Mouse (Mus musculus) limb, embryonic 15.5 days (tissue): ENCODE results near the gene Odf3l1. TPM values are rescaled to one million over a fixed set of nuclear protein-coding genes. Genes with fewer than 3 reads are reported as not detected.

Experiments
- ATAC-seq: fragments of 200-750 bp; cut with Nextera tagmentation; 2 replicates; pipeline ENCODE4 v1.8.0; 2017; ENCODE audit warnings: low read depth, moderate TSS enrichment; ENCODE audit not compliant: insufficient number of reproducible peaks, low FRiP score, low TSS enrichment
- H3K27ac ChIP-seq: fragments of 300-500 bp; sonication (generic); 2 replicates; pipeline ENCODE4 v1.5.1; 2015; ENCODE audit warnings: moderate library complexity, mild to moderate bottlenecking, inconsistent platforms
- H3K27me3 ChIP-seq: fragments of 300-500 bp; sonication (generic); 2 replicates; pipeline ENCODE4 v1.6.1; 2015; ENCODE audit warnings: inconsistent platforms
- H3K36me3 ChIP-seq: fragments of 300-500 bp; sonication (generic); 2 replicates; pipeline ENCODE4 v1.6.1; 2015; ENCODE audit warnings: inconsistent platforms
- H3K4me1 ChIP-seq: fragments of 300-500 bp; sonication (generic); 2 replicates; pipeline ENCODE4 v1.6.1; 2015; ENCODE audit warnings: inconsistent platforms
- H3K4me2 ChIP-seq: fragments of 300-500 bp; sonication (generic); 2 replicates; pipeline ENCODE4 v1.6.1; 2015; ENCODE audit warnings: mild to moderate bottlenecking, inconsistent platforms
- H3K4me3 ChIP-seq: fragments of 300-500 bp; sonication (generic); 2 replicates; pipeline ENCODE4 v1.5.1; 2015; ENCODE audit warnings: mild to moderate bottlenecking, inconsistent platforms
- H3K9ac ChIP-seq: fragments of 300-500 bp; sonication (generic); 2 replicates; pipeline ENCODE4 v1.6.1; 2015; ENCODE audit warnings: inconsistent platforms
- H3K9me3 ChIP-seq: fragments of 300-500 bp; sonication (generic); 2 replicates; pipeline ENCODE4 v1.6.1; 2016; ENCODE audit warnings: inconsistent platforms
- WGBS: fragments of 180-500 bp; shearing (Covaris S2); methylation state at CpG from one replicate; pipeline ENCODE4 v1.1.7; 2015; 5-methylcytosine and 5-hydroxymethylcytosine counted together
- polyA plus RNA-seq: library from polyadenylated mRNA; unstranded; fragments of >200 nt; fragmentation: Nextera tagmentation; extraction: Ambion mirVana; gene quantifications from 2 replicates; pipeline ENCODE4 v1.2.1, GENCODE M21; 2015

The Odf3l1 gene
- polyA plus RNA-seq, 1 experiment from 2014 or later = 1.00 TPM

DNA sequence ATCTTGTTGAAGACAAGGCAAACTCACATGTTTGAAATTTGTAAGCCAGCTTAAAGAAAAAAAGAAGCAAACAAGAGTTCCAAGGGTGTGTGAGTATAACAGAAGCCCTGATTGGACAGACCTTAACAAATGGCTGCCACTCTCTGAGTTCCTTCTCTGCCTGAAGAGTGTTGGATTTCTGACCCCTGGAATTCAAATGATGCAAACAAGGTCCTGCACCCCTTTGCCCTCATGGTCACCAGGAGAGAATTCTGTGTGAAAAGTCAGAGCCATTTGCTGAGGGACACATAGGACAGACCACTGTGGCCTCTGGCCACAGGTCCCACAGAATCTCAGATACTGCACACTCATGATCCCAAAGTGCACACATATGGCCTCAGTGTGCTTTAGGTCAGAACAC, 22.6 kb downstream of the Odf3l1 start:
- peaks cover 4% of the 10 kb centered on the region; the same call in 1 of the 2 replicates for H3K27me3 ChIP-seq
- H3K4me1 ChIP-seq = peaks cover 25% of the 10 kb centered on the region
- no peak overlapping the region for H3K4me3 ChIP-seq
- 0 out of 2 replicates have a peak overlapping the region, but pooled peaks have one; percentile 22 for H3K27ac ChIP-seq
- H3K9ac ChIP-seq = no peak overlapping the region
- no peaks in the 10 kb centered on the region for H3K36me3 ChIP-seq
- H3K9me3 ChIP-seq = no peaks in the 10 kb centered on the region
- ATAC-seq = no peak
- no peak overlapping the region for H3K4me2 ChIP-seq

DNA sequence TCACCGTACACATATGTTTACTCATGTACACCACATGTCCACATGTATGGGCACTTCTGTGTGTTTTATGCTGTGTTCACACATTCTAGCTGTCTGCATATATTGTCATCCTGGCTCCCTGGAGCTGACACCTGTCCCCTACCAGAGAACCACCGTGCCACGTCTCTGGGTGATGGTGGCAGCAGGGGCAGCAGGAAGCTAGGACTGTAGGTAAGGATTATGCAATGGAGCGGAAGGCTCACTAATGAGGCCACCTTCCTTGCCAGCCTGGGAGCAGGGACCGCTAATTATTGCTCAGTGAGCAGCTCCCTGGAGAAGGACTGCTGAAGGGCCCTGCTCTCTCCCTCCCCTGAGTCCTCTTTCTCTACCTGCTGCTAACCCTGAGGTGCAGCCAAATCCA, 23.8 kb downstream of the Odf3l1 start:
- H3K4me3 ChIP-seq = no peak overlapping the region
- peaks cover 25% of the 10 kb centered on the region for H3K4me1 ChIP-seq
- H3K9me3 ChIP-seq = no peaks in the 10 kb centered on the region
- no peak overlapping the region for H3K27ac ChIP-seq
- H3K27me3 ChIP-seq = peaks cover 4% of the 10 kb centered on the region; the same call in 1 of the 2 replicates
- no peak overlapping the region for H3K4me2 ChIP-seq
- no peak overlapping the region for H3K9ac ChIP-seq
- WGBS = 55% methylated on average over 5 of the region's 5 CpGs
- no peak for ATAC-seq
- H3K36me3 ChIP-seq = no peaks in the 10 kb centered on the region

- H3K4me1 ChIP-seq = peaks cover 12% of the 10 kb centered on the region; the same call in 1 of the 2 replicates
- 0 out of 2 replicates have a peak, but pooled peaks cover 6% of the 10 kb centered on the region for H3K27me3 ChIP-seq
- H3K4me2 ChIP-seq = no peak overlapping the region
- no peak for ATAC-seq
- no peaks in the 10 kb centered on the region for H3K9me3 ChIP-seq
- no peak overlapping the region for H3K4me3 ChIP-seq
- no peak overlapping the region for H3K27ac ChIP-seq
- WGBS = 64% methylated on average over 5 of the region's 5 CpGs
- no peak overlapping the region for H3K9ac ChIP-seq
- H3K36me3 ChIP-seq = no peaks in the 10 kb centered on the region
These were observed 29.3 kb downstream of the Odf3l1 start for GRCm38 (mm10) chr9:56835152-56835551.

GRCm38 (mm10) chr9:56832900-56833299, 31.6 kb downstream of the Odf3l1 start:
- Histone ChIP-seq H3K4me2 (no peak overlapping the region), H3K36me3 (no peaks in the 10 kb centered on the region), H3K27me3 (0 out of 2 replicates have a peak, but pooled peaks cover 6% of the 10 kb centered on the region), H3K4me1 (peaks cover 15% of the 10 kb centered on the region; the same call in 1 of the 2 replicates), H3K27ac (no peak overlapping the region), H3K9ac (no peak overlapping the region), H3K9me3 (no peaks in the 10 kb centered on the region), H3K4me3 (no peak overlapping the region)
- peak; percentile 50; the same call in 1 of the 2 replicates for ATAC-seq
- WGBS = 21% methylated on average over 6 of the region's 6 CpGs

- H3K9ac ChIP-seq = no peak overlapping the region
- no peak overlapping the region for H3K4me2 ChIP-seq
- 84% methylated on average over 3 of the region's 3 CpGs for WGBS
- no peak for ATAC-seq
- no peak overlapping the region for H3K4me3 ChIP-seq
- peaks cover 6% of the 10 kb centered on the region; the same call in 1 of the 2 replicates for H3K27me3 ChIP-seq
- no peaks in the 10 kb centered on the region for H3K9me3 ChIP-seq
- H3K4me1 ChIP-seq = peaks cover 15% of the 10 kb centered on the region; the same call in 1 of the 2 replicates
- H3K36me3 ChIP-seq = no peaks in the 10 kb centered on the region
- H3K27ac ChIP-seq = no peak overlapping the region
These were observed 32.6 kb downstream of the Odf3l1 start for GRCm38 (mm10) chr9:56831904-56832303.

DNA sequence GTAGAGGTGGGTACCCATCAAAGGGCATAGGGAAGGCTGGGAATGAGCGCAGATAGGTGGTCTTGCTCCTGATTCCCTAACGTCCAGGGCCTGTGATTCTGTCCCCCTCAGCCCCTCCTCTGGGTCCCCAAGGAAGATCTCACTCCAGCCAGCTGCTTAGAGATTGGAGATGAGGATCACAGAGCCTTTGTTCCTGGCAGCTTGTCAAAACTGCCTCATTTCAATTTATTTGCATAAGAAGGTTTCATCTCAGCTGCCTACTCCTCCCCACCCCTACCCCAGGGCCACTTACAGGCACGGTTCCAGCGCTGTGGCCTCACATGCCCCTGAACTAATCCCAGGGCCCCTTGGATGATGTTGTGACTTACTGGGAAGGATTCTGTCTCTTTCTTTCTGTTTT, 34.3 kb downstream of the Odf3l1 start:
- H3K9ac ChIP-seq = no peak overlapping the region
- 39% methylated on average over 4 of the region's 4 CpGs for WGBS

DNA sequence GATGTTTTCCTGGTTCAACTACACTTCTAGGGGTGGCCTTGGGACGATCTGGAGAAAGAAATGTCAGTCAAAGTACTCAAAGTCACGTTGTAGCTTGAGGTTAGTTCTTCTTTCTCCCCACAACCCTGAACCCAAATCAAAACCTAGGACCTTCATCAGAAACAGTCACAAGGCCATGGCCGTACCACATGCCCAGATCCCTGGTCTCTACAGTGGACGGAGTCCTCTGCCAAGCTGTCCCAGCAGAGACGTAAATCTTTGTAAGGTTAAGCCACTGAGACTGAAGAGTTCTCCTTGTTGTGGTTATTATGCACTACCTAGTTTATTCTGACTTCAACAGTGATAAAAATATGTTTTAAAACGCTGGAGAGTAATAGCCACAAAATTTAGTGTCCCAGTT, 35.6 kb downstream of the Odf3l1 start:
- H3K4me2 ChIP-seq = no peak overlapping the region
- H3K4me1 ChIP-seq = peaks cover 29% of the 10 kb centered on the region
- H3K27ac ChIP-seq = no peak overlapping the region
- H3K9ac ChIP-seq = no peak overlapping the region
- H3K4me3 ChIP-seq = no peak overlapping the region
- H3K36me3 ChIP-seq = no peaks in the 10 kb centered on the region
- H3K9me3 ChIP-seq = no peaks in the 10 kb centered on the region
- H3K27me3 ChIP-seq = peaks cover 19% of the 10 kb centered on the region; the same call in 1 of the 2 replicates
- WGBS = 73% methylated on average over 6 of the region's 6 CpGs
- no peak for ATAC-seq

More for the DNA sequence above, 34.3 kb downstream of the Odf3l1 start:
- Histone ChIP-seq H3K36me3 (no peaks in the 10 kb centered on the region), H3K4me3 (no peak overlapping the region), H3K4me1 (peaks cover 24% of the 10 kb centered on the region), H3K4me2 (no peak overlapping the region), H3K27me3 (peaks cover 19% of the 10 kb centered on the region; the same call in 1 of the 2 replicates), H3K27ac (no peak overlapping the region), H3K9me3 (no peaks in the 10 kb centered on the region)
- ATAC-seq = no peak

DNA sequence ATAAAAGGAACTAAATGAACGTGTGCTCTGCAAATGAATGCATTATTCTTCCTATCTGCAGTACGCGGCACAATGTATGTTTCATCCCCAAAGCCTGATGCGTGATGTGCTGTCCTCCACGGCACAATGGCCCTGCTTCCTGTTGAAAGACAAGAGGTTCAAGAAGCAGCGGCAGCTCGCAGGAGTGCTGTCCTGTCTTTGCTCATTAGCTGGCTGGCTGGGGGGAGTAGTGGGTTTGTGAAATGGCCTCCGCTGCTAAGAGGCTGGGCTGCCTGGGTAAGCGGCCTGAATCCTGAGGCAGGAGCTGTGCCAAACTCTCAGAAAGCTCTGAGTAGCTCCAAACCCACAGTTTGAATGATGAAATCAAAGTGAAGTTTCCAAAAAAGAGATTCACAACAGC, 36.3 kb downstream of the Odf3l1 start:
- WGBS = 41% methylated on average over 9 of the region's 9 CpGs
- Histone ChIP-seq H3K27ac (no peak overlapping the region), H3K27me3 (peaks cover 16% of the 10 kb centered on the region; the same call in 1 of the 2 replicates), H3K4me3 (no peak overlapping the region), H3K4me2 (no peak overlapping the region), H3K9ac (no peak overlapping the region), H3K36me3 (no peaks in the 10 kb centered on the region), H3K4me1 (peaks cover 26% of the 10 kb centered on the region), H3K9me3 (no peaks in the 10 kb centered on the region)
- no peak for ATAC-seq

GRCm38 (mm10) chr9:56825476-56826213, 38.8 kb downstream of the Odf3l1 start:
- Histone ChIP-seq H3K36me3 (no peaks in the 10 kb centered on the region), H3K9ac (no peak overlapping the region), H3K27ac (no peak overlapping the region), H3K4me2 (peak overlapping the region; percentile 41), H3K4me3 (peak overlapping the region; percentile 19), H3K27me3 (peaks cover 13% of the 10 kb centered on the region; the same call in 1 of the 2 replicates), H3K4me1 (peaks cover 22% of the 10 kb centered on the region), H3K9me3 (no peaks in the 10 kb centered on the region)
- WGBS = 12% methylated on average over 21 of the region's 21 CpGs
- no peak for ATAC-seq

GRCm38 (mm10) chr9:56824900-56825299, 39.6 kb downstream of the Odf3l1 start:
- Histone ChIP-seq H3K4me1 (peaks cover 15% of the 10 kb centered on the region), H3K4me3 (no peak overlapping the region), H3K36me3 (no peaks in the 10 kb centered on the region), H3K9ac (no peak overlapping the region), H3K27me3 (peaks cover 13% of the 10 kb centered on the region; the same call in 1 of the 2 replicates), H3K27ac (no peak overlapping the region), H3K9me3 (no peaks in the 10 kb centered on the region), H3K4me2 (no peak overlapping the region)
- WGBS = 10% methylated on average over 3 of the region's 3 CpGs
- ATAC-seq = no peak

DNA sequence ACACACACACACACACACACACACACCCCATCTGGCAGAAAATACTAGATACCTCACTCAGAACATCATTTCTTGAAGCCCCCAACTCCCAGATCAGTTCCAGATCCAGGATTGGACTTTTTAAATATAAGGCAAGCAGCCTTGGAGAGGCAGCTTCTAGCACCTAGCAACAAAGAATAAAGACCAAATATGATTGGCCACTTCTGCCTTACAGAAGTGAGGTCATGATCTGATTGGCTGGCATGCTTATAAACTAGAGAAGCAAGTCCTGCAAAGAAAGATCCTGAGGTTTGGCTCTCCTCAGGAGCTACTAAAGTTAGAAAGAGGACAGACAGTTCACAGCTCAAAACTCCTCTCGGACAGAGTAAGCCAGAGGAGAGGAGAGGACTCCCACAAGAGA, 53.6 kb downstream of the Odf3l1 start:
- 59% methylated on average over 1 of the region's 1 CpGs for WGBS
- Histone ChIP-seq H3K4me3 (no peak overlapping the region), H3K4me2 (no peak overlapping the region), H3K27me3 (peaks cover 5% of the 10 kb centered on the region), H3K4me1 (no peaks in the 10 kb centered on the region), H3K9ac (no peak overlapping the region), H3K36me3 (no peaks in the 10 kb centered on the region), H3K27ac (no peak overlapping the region), H3K9me3 (no peaks in the 10 kb centered on the region)
- ATAC-seq = no peak

GRCm38 (mm10) chr9:56807990-56808389, 56.5 kb downstream of the Odf3l1 start:
- H3K4me3 ChIP-seq = no peak overlapping the region
- 85% methylated on average over 6 of the region's 6 CpGs for WGBS
- no peaks in the 10 kb centered on the region; the same call in 1 of the 2 replicates for H3K27me3 ChIP-seq
- H3K36me3 ChIP-seq = no peaks in the 10 kb centered on the region
- no peak overlapping the region for H3K4me2 ChIP-seq
- no peaks in the 10 kb centered on the region for H3K4me1 ChIP-seq
- no peak for ATAC-seq
- H3K9me3 ChIP-seq = no peaks in the 10 kb centered on the region
- no peak overlapping the region for H3K9ac ChIP-seq
- H3K27ac ChIP-seq = no peak overlapping the region
